ENCODE assay signal across 8 mouse cellular contexts in the genomic region with DNA sequence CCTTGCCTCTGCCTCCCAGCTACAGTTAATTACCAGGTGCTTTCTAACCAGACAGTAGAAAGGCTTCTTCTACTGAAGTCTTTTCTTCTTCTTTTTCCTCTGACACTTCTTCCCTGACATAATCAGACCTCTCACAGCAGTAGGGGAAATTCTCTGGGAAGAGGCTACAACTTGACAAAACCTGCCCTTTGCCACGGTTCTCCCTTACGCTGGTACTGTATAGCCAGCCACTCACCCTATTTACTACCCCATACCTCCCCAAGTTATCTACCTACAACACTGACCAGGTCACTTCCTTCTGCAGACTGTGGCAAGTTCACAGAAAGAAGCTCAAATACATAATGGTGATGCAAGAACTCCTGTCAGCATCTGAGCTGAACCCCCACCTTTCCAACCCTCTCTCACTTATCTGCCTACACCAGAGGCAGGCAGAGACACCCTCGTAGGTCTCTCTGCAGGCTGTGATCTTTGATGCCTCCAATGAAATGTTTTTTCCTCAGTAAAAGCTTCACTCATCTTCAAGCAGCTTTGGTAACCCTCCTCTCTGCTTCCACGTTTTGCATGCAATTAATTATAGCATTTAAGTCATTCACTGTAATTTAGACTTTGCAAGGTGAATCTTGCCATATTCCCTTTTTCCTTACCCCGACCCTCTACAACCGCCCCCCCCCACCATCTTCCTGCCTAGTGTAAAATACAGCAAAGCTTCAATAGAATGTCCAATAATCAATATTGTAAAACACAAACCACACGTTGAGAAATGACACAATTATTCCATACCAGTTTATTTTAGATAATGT. TPM values are rescaled to one million over a fixed set of nuclear protein-coding genes. Genes with fewer than 3 reads are reported as not detected.
DNase-seq lines count a peak whose midpoint lies in the region; ATAC-seq and TF ChIP-seq lines count a peak whose summit lies in the region.

No protein-coding gene starts in this region.

- peak overlapping the region; percentile 40 for H3K4me2 ChIP-seq in intestine, postnatal 0 days (replicated peaks; ENCODE audit: low read depth)
- no peak overlapping the region for H3K4me2 ChIP-seq in intestine, embryonic 15.5 days (replicated peaks)
- H3K4me2 ChIP-seq in limb, embryonic 13.5 days (replicated peaks) = peak overlapping the region; percentile 17; the same call in 1 of the 2 replicates
- peak overlapping the region; percentile 46 for H3K4me2 ChIP-seq in neural tube, embryonic 13.5 days

- H3K4me1 ChIP-seq in intestine, postnatal 0 days (replicated peaks; ENCODE audit: control insufficient read depth, insufficient read depth, low read length) = no peaks in the 10 kb centered on the region
- peaks cover 10% of the 10 kb centered on the region; the same call in 1 of the 2 replicates for H3K4me1 ChIP-seq in intestine, embryonic 15.5 days (replicated peaks)
- H3K4me1 ChIP-seq in limb, embryonic 13.5 days = peaks cover 14% of the 10 kb centered on the region
- H3K4me1 ChIP-seq in neural tube, embryonic 13.5 days (replicated peaks) = peaks cover 31% of the 10 kb centered on the region
- H3K4me1 ChIP-seq in thymus, adult 2 months (replicated peaks; ENCODE audit: control insufficient read depth, insufficient read depth, low read length) = peaks cover 5% of the 10 kb centered on the region; the same call in 1 of the 2 replicates

- no peak for ATAC-seq in intestine, postnatal 0 days
- no peak for ATAC-seq in intestine, embryonic 15.5 days
- no peak for ATAC-seq in limb, embryonic 13.5 days (ENCODE audit: low FRiP score, low read depth)
- no peak for ATAC-seq in neural tube, embryonic 13.5 days (ENCODE audit: low read depth)
- ATAC-seq in monocyte, adult 5-6 weeks (replicated peaks; ENCODE audit: insufficient number of reproducible peaks, low FRiP score, low TSS enrichment, poor library complexity, severe bottlenecking) = no peak

- DNase-seq in c-Kit-positive CD71-positive TER-119-negative erythroid progenitor cells, embryonic 14.5 days (ENCODE audit: low read depth) = peak; percentile 76
- no peak for DNase-seq in left cerebral cortex, adult 9 months (ENCODE audit: low spot score in 2 of 2)
- DNase-seq in thymus, adult 2 months = no peak

- no peak for TF ChIP-seq POLR2A in thymus, adult 2 months (IDR thresholded peaks at IDR 0.05; ENCODE audit: control insufficient read depth, extremely low read depth, insufficient read depth, low read length, poor library complexity)

- H3K27me3 ChIP-seq in intestine, postnatal 0 days (replicated peaks; ENCODE audit: control insufficient read depth, insufficient read depth, low read length) = no peaks in the 10 kb centered on the region
- H3K27me3 ChIP-seq in intestine, embryonic 15.5 days (replicated peaks) = no peaks in the 10 kb centered on the region
- 0 out of 2 replicates have a peak, but pooled peaks cover 3% of the 10 kb centered on the region for H3K27me3 ChIP-seq in limb, embryonic 13.5 days
- H3K27me3 ChIP-seq in neural tube, embryonic 13.5 days = no peaks in the 10 kb centered on the region
- no peaks in the 10 kb centered on the region for H3K27me3 ChIP-seq in thymus, adult 2 months (ENCODE audit: control insufficient read depth, insufficient read depth, low read length)

- H3K9me3 ChIP-seq in intestine, postnatal 0 days (ENCODE audit: control insufficient read depth) = no peaks in the 10 kb centered on the region
- no peaks in the 10 kb centered on the region for H3K9me3 ChIP-seq in intestine, embryonic 15.5 days
- no peaks in the 10 kb centered on the region for H3K9me3 ChIP-seq in limb, embryonic 13.5 days
- no peaks in the 10 kb centered on the region for H3K9me3 ChIP-seq in neural tube, embryonic 13.5 days

- WGBS in intestine, postnatal 0 days = 65% methylated on average over 7 of the region's 7 CpGs
- WGBS in intestine, embryonic 15.5 days = 62% methylated on average over 7 of the region's 7 CpGs
- WGBS in limb, embryonic 13.5 days = 58% methylated on average over 7 of the region's 7 CpGs
- 52% methylated on average over 7 of the region's 7 CpGs for WGBS in neural tube, embryonic 13.5 days
- WGBS in thymus, adult 2 months = 85% methylated on average over 7 of the region's 7 CpGs

- peak overlapping the region; percentile 34; the same call in 1 of the 2 replicates for H3K9ac ChIP-seq in intestine, postnatal 0 days (ENCODE audit: low read depth, low read length)
- H3K9ac ChIP-seq in intestine, embryonic 15.5 days = no peak overlapping the region
- 0 out of 2 replicates have a peak overlapping the region, but pooled peaks have one; percentile 8 for H3K9ac ChIP-seq in limb, embryonic 13.5 days
- peak overlapping the region; percentile 49 for H3K9ac ChIP-seq in neural tube, embryonic 13.5 days

- no peak overlapping the region for H3K27ac ChIP-seq in intestine, postnatal 0 days (ENCODE audit: low read depth, low read length)
- no peak overlapping the region for H3K27ac ChIP-seq in intestine, embryonic 15.5 days
- no peak overlapping the region for H3K27ac ChIP-seq in limb, embryonic 13.5 days
- H3K27ac ChIP-seq in neural tube, embryonic 13.5 days (replicated peaks) = no peak overlapping the region
- no peak overlapping the region for H3K27ac ChIP-seq in thymus, adult 2 months (ENCODE audit: control insufficient read depth, insufficient read depth, low read length)

- no peak for TF ChIP-seq CTCF in intestine, postnatal 0 days (IDR thresholded peaks at IDR 0.05; ENCODE audit: low read depth)
- no peak for TF ChIP-seq CTCF in thymus, adult 2 months (IDR thresholded peaks at IDR 0.05; ENCODE audit: borderline replicate concordance, control insufficient read depth, extremely low read depth, insufficient read depth, low read length, poor library complexity)

- no peaks in the 10 kb centered on the region; the same call in 1 of the 2 replicates for H3K36me3 ChIP-seq in intestine, postnatal 0 days (ENCODE audit: control insufficient read depth, insufficient read depth)
- no peaks in the 10 kb centered on the region for H3K36me3 ChIP-seq in intestine, embryonic 15.5 days
- H3K36me3 ChIP-seq in limb, embryonic 13.5 days = no peaks in the 10 kb centered on the region
- no peaks in the 10 kb centered on the region for H3K36me3 ChIP-seq in neural tube, embryonic 13.5 days
- H3K36me3 ChIP-seq in thymus, adult 2 months (ENCODE audit: control insufficient read depth, insufficient read depth, low read length) = no peaks in the 10 kb centered on the region

- H3K4me3 ChIP-seq in intestine, postnatal 0 days (ENCODE audit: low read depth, low read length) = peak overlapping the region; percentile 11; the same call in 1 of the 2 replicates
- no peak overlapping the region for H3K4me3 ChIP-seq in intestine, embryonic 15.5 days (replicated peaks)
- H3K4me3 ChIP-seq in limb, embryonic 13.5 days = no peak overlapping the region
- H3K4me3 ChIP-seq in neural tube, embryonic 13.5 days = peak overlapping the region; percentile 20
- no peak overlapping the region for H3K4me3 ChIP-seq in thymus, adult 2 months (ENCODE audit: control insufficient read depth, insufficient read depth, low read length)

RNA-seq across cellular contexts. Expression of gene Gadd45a, which starts 2.7 kb away (rescaled TPM):
- polyA plus RNA-seq in intestine, postnatal 0 days (2015; fragmentation: Nextera tagmentation; extraction: Ambion mirVana) = 68.1 and 74.0 TPM in 2 replicates
- 29.6 and 37.5 TPM in 2 replicates for polyA plus RNA-seq in intestine, embryonic 15.5 days (2015; fragmentation: Nextera tagmentation; extraction: Ambion mirVana)
- 18.1 and 19.7 TPM in 2 replicates for polyA plus RNA-seq in limb, embryonic 13.5 days (2015; fragmentation: Nextera tagmentation; extraction: Ambion mirVana)
- polyA plus RNA-seq in neural tube, embryonic 13.5 days (2015; fragmentation: Nextera tagmentation; extraction: Ambion mirVana) = 28.3 and 29.8 TPM in 2 replicates
- polyA plus RNA-seq in thymus, adult 2 months (2012; rRNA removed) = 44.9 and 45.4 TPM in 2 replicates
- total RNA-seq in monocyte, adult 5-6 weeks (2017) = 24.7 to 64.2 TPM (median 57.8 TPM) in 3 replicates

Comparison
In these comparisons a context has a peak if more than half of its experiments do, and no peak if none do; other contexts are left out.
1. H3K4me3 ChIP-seq: peak in intestine, postnatal 0 days (single experiment) and neural tube, embryonic 13.5 days (single experiment); none in intestine, embryonic 15.5 days (single experiment), limb, embryonic 13.5 days (single experiment) and thymus, adult 2 months (single experiment).